Mouse (Mus musculus) brain, embryonic 14.5 days (tissue): ENCODE measurements around the gene Smim23.

Experiments used
- CTCF ChIP-seq: fragments of 200-500 bp; IDR thresholded peaks from 2 replicates; pipeline ENCODE4 v1.5.1; 2012; ENCODE audit warnings: inconsistent platforms, mild to moderate bottlenecking, moderate library complexity, borderline replicate concordance; ENCODE audit not compliant: insufficient read depth, insufficient read length; ENCODE audit errors: extremely low read depth
- POLR2A ChIP-seq: fragments of 200-500 bp; IDR thresholded peaks from 2 replicates; pipeline ENCODE4 v1.6.1; 2012; ENCODE audit warnings: mild to moderate bottlenecking, inconsistent platforms, borderline replicate concordance; ENCODE audit not compliant: poor library complexity, insufficient read depth, insufficient read length, severe bottlenecking; ENCODE audit errors: extremely low read depth

DNA sequence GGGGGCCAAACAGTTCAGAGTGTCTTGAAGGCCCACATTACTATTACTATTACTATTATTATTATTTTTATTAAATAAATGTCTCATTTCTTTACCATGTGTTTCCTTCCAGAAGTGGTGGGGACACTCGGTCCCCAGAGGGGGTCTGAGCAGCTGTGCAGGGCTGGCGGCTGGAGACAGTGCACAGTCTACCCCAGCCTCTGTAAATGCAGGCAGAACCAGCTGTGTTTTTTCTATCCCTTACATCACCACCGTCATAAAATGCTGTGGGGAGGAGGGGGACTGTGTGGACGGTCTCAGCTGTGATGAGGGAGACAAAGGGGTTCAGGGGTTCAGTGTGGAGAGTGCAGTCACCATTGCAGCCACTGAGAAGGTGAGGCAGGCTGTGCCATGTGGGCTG lies 26.0 kb downstream of the Smim23 start:
- TF ChIP-seq CTCF (no peak), POLR2A (no peak)
